Mouse (Mus musculus): Measurements from ENCODE around the gene Ankrd11. TPM values are rescaled to one million over a fixed set of nuclear protein-coding genes. Genes with fewer than 3 reads are reported as not detected.

Ankrd11 gene
- polyA plus RNA-seq, 1 experiment from 2014 or later, result 53.8 TPM

DNA sequence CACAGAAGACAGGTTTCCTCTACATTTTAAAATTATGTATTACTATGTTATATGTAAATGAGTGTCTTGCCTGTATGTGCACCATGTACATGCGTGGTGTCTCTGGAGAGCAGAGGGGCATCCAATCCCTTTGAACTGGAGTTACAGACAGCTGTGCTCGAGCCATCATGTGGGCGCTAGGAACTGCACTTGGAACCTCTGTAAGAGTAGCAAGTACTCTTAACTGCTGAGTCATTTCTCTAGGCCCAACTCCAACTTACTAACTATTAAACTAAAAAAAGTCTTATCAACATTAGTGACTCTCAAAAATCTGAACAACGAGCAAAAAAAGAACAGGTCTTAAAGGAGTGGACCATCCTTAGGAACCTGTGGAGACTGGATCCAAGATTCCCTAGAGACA lies 66.0 kb downstream of the Ankrd11 start:
- H3K27ac ChIP-seq (ENCODE audit: low read depth, low read length), result no peak overlapping the region
- H3K4me2 ChIP-seq, result no peak overlapping the region
- H3K36me3 ChIP-seq (ENCODE audit: control insufficient read depth, insufficient read depth, low read length), result no peaks in the 10 kb centered on the region; the same call in 1 of the 2 replicates
- no peaks in the 10 kb centered on the region for H3K27me3 ChIP-seq (replicated peaks; ENCODE audit: control insufficient read depth, insufficient read depth, low read length)
- no peaks in the 10 kb centered on the region for H3K9me3 ChIP-seq (ENCODE audit: control insufficient read depth, low read length)
- H3K4me3 ChIP-seq (ENCODE audit: low read depth, low read length), result no peak overlapping the region
- H3K4me1 ChIP-seq (replicated peaks; ENCODE audit: control insufficient read depth, insufficient read depth, low read length), result peaks cover 27% of the 10 kb centered on the region
- ATAC-seq (replicated peaks; ENCODE audit: low FRiP score) (no peak), DNase-seq (ENCODE audit: low spot score) (no peak)
- WGBS, result 77% methylated on average over 4 of the region's 4 CpGs
- no peak overlapping the region for H3K9ac ChIP-seq (ENCODE audit: low read depth, low read length)

DNA sequence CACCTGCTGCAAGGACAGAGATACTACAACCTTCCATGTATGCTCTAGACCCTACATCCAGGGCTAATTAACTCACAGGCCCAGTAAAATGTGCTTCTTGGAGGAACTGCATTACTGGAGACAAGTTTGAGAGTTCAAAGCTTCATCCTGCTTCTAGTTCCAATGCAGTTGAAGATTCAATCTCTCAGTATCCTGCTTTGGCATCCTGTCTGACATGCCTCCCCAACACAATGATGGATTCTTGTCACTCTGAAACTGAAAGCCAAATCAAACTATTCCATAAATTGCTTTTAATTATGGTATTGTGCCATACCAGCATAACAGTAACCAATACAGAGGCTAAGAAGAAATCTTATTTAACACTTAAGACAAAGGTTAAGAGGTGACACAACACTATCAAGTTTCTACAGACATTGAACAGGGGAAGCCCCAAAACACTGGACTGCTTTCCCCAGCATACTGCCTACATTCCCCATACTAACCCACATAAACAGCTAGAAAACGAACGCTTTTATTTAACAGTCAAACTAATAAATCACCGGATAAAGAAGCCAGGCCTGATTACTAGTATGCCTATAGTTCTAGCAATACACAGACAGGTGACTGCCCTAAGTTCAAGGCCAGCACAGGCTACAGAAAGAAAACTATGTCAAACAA lies 72.0 kb downstream of the Ankrd11 start:
- DNase-seq (ENCODE audit: low spot score) (no peak), ATAC-seq (replicated peaks; ENCODE audit: low FRiP score) (no peak)
- 95% methylated on average over 3 of the region's 3 CpGs for WGBS
- H3K4me2 ChIP-seq, result no peak overlapping the region
- H3K9me3 ChIP-seq (ENCODE audit: control insufficient read depth, low read length), result no peaks in the 10 kb centered on the region
- peaks cover 7% of the 10 kb centered on the region; the same call in 1 of the 2 replicates for H3K4me1 ChIP-seq (replicated peaks; ENCODE audit: control insufficient read depth, insufficient read depth, low read length)
- H3K9ac ChIP-seq (ENCODE audit: low read depth, low read length), result no peak overlapping the region
- no peak overlapping the region for H3K4me3 ChIP-seq (ENCODE audit: low read depth, low read length)
- peaks cover 5% of the 10 kb centered on the region; the same call in 1 of the 2 replicates for H3K36me3 ChIP-seq (ENCODE audit: control insufficient read depth, insufficient read depth, low read length)
- H3K27ac ChIP-seq (ENCODE audit: low read depth, low read length), result no peak overlapping the region
- H3K27me3 ChIP-seq (replicated peaks; ENCODE audit: control insufficient read depth, insufficient read depth, low read length), result no peaks in the 10 kb centered on the region

DNA sequence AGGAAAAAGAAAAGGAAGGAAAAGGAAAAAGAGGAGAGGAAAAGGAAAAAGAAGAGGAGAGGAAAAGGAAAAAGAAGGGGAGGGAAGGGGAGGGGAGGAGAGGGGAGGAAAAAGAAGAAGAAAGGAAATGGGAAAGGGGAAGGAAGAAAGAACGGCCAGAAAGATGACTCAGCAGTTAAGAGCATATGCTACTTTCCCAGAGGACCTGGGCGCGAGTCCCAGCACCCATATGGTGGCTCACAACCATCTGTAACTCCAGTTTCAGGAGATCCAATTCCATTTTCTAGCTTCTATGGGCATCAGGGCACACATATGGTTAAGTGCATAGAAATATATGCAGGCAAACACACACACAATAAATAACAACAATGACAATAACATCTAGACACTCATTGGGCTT lies 73.9 kb downstream of the Ankrd11 start:
- no peak overlapping the region for H3K4me3 ChIP-seq (ENCODE audit: low read depth, low read length)
- no peak for DNase-seq (ENCODE audit: low spot score)
- H3K9ac ChIP-seq (ENCODE audit: low read depth, low read length), result no peak overlapping the region
- WGBS, result 82% methylated on average over 3 of the region's 3 CpGs
- peaks cover 5% of the 10 kb centered on the region; the same call in 1 of the 2 replicates for H3K36me3 ChIP-seq (ENCODE audit: control insufficient read depth, insufficient read depth, low read length)
- no peak for ATAC-seq (replicated peaks; ENCODE audit: low FRiP score)
- no peaks in the 10 kb centered on the region for H3K9me3 ChIP-seq (ENCODE audit: control insufficient read depth, low read length)
- H3K27me3 ChIP-seq (replicated peaks; ENCODE audit: control insufficient read depth, insufficient read depth, low read length), result no peaks in the 10 kb centered on the region
- H3K4me2 ChIP-seq, result no peak overlapping the region
- H3K4me1 ChIP-seq (replicated peaks; ENCODE audit: control insufficient read depth, insufficient read depth, low read length), result peaks cover 21% of the 10 kb centered on the region
- H3K27ac ChIP-seq (ENCODE audit: low read depth, low read length), result no peak overlapping the region

DNA sequence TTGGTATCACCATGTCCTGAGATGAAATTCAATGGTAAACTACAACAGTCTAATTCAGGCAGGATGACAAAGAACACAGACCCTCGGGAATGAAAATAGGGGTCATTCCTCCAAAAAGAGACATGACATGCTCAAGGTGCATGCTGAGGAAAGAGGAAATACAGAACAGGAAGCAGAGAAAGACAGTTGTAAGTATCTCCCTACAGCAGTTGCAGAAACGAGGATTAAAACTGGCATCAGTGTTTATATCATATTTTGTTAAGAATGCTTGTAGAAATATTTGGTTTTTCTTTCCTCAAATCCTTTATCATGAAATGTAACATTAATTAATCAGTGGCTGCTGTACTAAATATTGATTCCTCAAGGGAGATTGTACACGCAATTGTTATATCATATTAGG lies 75.4 kb downstream of the Ankrd11 start:
- 70% methylated on average over 3 of the region's 3 CpGs for WGBS
- Histone ChIP-seq H3K9ac (ENCODE audit: low read depth, low read length) (no peak overlapping the region), H3K4me3 (ENCODE audit: low read depth, low read length) (no peak overlapping the region), H3K4me2 (no peak overlapping the region), H3K9me3 (ENCODE audit: control insufficient read depth, low read length) (no peaks in the 10 kb centered on the region), H3K27ac (ENCODE audit: low read depth, low read length) (no peak overlapping the region), H3K36me3 (ENCODE audit: control insufficient read depth, insufficient read depth, low read length) (peaks cover 5% of the 10 kb centered on the region; the same call in 1 of the 2 replicates), H3K27me3 (replicated peaks; ENCODE audit: control insufficient read depth, insufficient read depth, low read length) (no peaks in the 10 kb centered on the region), H3K4me1 (replicated peaks; ENCODE audit: control insufficient read depth, insufficient read depth, low read length) (peaks cover 35% of the 10 kb centered on the region)
- no peak for ATAC-seq (replicated peaks; ENCODE audit: low FRiP score)
- no peak for DNase-seq (ENCODE audit: low spot score)

DNA sequence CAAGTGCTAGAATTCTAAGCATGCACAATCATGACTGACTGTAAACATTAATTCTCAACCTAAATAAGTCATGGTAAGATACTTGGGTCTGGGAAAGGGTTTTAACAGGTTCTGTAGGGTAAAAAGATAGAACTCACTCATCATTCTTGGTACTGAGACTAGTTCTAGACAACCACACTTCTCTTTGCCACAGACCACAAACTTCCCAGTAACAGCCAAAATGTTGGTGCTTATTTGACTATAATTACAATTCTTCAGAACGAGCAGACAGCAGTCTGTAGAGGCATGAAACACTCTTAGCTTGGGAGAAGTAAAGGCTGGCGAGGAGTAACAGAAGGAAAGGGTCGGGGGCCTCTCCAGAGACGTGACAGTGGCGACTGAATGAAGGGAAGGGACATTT lies 80.0 kb downstream of the Ankrd11 start:
- WGBS, result 32% methylated on average over 5 of the region's 5 CpGs
- ATAC-seq (replicated peaks; ENCODE audit: low FRiP score), result no peak
- Histone ChIP-seq H3K4me3 (ENCODE audit: low read depth, low read length) (no peak overlapping the region), H3K27me3 (replicated peaks; ENCODE audit: control insufficient read depth, insufficient read depth, low read length) (no peaks in the 10 kb centered on the region), H3K27ac (ENCODE audit: low read depth, low read length) (peak overlapping the region; percentile 36; the same call in 1 of the 2 replicates), H3K9ac (ENCODE audit: low read depth, low read length) (no peak overlapping the region), H3K9me3 (ENCODE audit: control insufficient read depth, low read length) (no peaks in the 10 kb centered on the region), H3K4me1 (replicated peaks; ENCODE audit: control insufficient read depth, insufficient read depth, low read length) (peaks cover 58% of the 10 kb centered on the region), H3K36me3 (ENCODE audit: control insufficient read depth, insufficient read depth, low read length) (no peaks in the 10 kb centered on the region), H3K4me2 (peak overlapping the region; percentile 50)
- no peak for DNase-seq (ENCODE audit: low spot score)

DNA sequence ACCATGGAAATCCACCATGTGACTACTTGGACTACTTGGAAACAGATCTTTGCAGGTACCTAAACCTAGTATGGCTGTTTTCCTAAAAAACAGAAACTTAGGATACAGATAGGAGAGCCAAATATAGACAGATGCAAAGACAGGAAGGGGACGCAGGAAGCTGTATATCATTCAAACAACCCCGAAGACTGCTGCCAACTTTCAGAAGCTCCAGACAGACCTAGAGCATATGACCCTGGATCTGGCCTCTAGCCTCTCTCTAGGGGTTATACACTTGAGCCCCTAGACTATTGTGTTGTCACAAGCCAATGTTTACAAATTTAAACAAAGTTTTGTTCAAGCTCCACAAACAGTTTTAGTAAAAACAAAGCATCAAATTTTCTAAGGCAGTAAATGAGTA lies 80.6 kb downstream of the Ankrd11 start:
- peaks cover 64% of the 10 kb centered on the region for H3K4me1 ChIP-seq (replicated peaks; ENCODE audit: control insufficient read depth, insufficient read depth, low read length)
- H3K9ac ChIP-seq (ENCODE audit: low read depth, low read length), result no peak overlapping the region
- no peak for DNase-seq (ENCODE audit: low spot score)
- no peak for ATAC-seq (replicated peaks; ENCODE audit: low FRiP score)
- H3K27me3 ChIP-seq (replicated peaks; ENCODE audit: control insufficient read depth, insufficient read depth, low read length), result no peaks in the 10 kb centered on the region
- H3K27ac ChIP-seq (ENCODE audit: low read depth, low read length), result peak overlapping the region; percentile 36
- H3K9me3 ChIP-seq (ENCODE audit: control insufficient read depth, low read length), result no peaks in the 10 kb centered on the region
- H3K4me3 ChIP-seq (ENCODE audit: low read depth, low read length), result no peak overlapping the region
- 15% methylated on average over 2 of the region's 2 CpGs for WGBS
- H3K4me2 ChIP-seq, result peak overlapping the region; percentile 50
- no peaks in the 10 kb centered on the region for H3K36me3 ChIP-seq (ENCODE audit: control insufficient read depth, insufficient read depth, low read length)

DNA sequence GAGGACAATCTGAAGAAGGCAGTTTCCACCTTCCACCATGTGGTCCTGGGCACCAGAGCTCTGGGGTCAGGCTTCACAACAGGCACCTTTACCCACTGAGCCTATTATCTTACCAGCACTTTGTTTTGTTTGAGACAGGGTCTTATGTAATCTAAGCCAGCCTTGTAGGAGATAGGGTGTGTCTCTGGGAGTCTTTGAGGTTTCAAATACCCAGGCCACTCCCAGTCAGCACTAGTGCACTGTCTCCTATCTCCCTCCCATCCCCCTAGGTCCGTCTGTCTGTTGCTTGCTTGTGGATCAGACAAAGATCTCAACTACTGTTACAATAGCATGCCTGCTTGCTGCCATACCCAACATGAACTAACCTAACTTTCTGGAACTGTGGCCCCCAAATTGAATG lies 81.1 kb downstream of the Ankrd11 start:
- H3K27me3 ChIP-seq (replicated peaks; ENCODE audit: control insufficient read depth, insufficient read depth, low read length), result no peaks in the 10 kb centered on the region
- H3K36me3 ChIP-seq (ENCODE audit: control insufficient read depth, insufficient read depth, low read length), result no peaks in the 10 kb centered on the region
- H3K9me3 ChIP-seq (ENCODE audit: control insufficient read depth, low read length), result no peaks in the 10 kb centered on the region
- 4% methylated on average over 1 of the region's 1 CpGs for WGBS
- H3K4me2 ChIP-seq, result peak overlapping the region; percentile 50
- H3K27ac ChIP-seq (ENCODE audit: low read depth, low read length), result peak overlapping the region; percentile 36
- DNase-seq (ENCODE audit: low spot score) (peak; percentile 52), ATAC-seq (replicated peaks; ENCODE audit: low FRiP score) (peak; percentile 95)
- H3K4me1 ChIP-seq (replicated peaks; ENCODE audit: control insufficient read depth, insufficient read depth, low read length), result peaks cover 69% of the 10 kb centered on the region
- no peak overlapping the region for H3K4me3 ChIP-seq (ENCODE audit: low read depth, low read length)
- no peak overlapping the region for H3K9ac ChIP-seq (ENCODE audit: low read depth, low read length)

DNA sequence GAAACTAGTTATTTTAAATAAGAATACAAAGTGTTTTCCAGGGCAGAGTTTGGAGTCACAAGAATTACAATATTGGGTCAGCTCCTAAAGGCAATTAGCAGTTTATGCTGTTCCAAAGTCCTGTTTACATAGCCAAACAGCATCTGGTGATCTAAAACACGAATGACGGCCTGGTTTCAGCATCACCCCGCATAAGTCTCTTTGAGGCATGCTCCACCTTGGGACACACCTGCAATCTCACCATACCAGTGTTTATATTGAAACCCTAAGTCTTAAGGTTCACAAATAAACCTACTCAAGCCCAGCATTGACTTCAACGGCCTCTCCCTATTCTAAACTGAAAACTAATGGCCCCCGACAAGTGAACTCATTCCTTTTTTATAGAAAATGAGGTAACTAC lies 81.8 kb downstream of the Ankrd11 start:
- no peak overlapping the region for H3K9ac ChIP-seq (ENCODE audit: low read depth, low read length)
- WGBS, result 75% methylated on average over 5 of the region's 5 CpGs
- H3K4me1 ChIP-seq (replicated peaks; ENCODE audit: control insufficient read depth, insufficient read depth, low read length), result peaks cover 75% of the 10 kb centered on the region
- peak overlapping the region; percentile 50 for H3K4me2 ChIP-seq
- ATAC-seq (replicated peaks; ENCODE audit: low FRiP score) (no peak), DNase-seq (ENCODE audit: low spot score) (no peak)
- no peaks in the 10 kb centered on the region for H3K36me3 ChIP-seq (ENCODE audit: control insufficient read depth, insufficient read depth, low read length)
- no peak overlapping the region for H3K4me3 ChIP-seq (ENCODE audit: low read depth, low read length)
- H3K27me3 ChIP-seq (replicated peaks; ENCODE audit: control insufficient read depth, insufficient read depth, low read length), result no peaks in the 10 kb centered on the region
- H3K27ac ChIP-seq (ENCODE audit: low read depth, low read length), result peak overlapping the region; percentile 36
- no peaks in the 10 kb centered on the region for H3K9me3 ChIP-seq (ENCODE audit: control insufficient read depth, low read length)

DNA sequence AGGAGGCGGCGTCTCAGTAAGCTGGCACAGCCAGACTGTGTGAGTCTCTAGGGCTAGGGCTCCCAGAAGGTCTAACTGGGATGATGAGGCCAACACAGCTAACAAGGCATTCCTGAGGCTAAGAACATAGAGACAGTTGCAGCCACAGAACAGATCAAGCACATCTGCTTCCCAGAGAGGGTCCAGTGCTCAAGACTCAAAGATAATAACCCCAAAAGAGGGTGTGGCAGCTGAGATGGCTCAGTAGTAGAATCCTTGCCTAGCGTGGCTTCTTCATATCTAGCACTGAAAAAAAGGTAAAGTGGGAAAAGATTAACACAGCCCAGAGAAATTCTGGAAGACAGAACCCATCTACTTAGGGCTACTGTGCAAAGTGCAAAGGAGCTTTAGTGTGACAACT lies 86.1 kb downstream of the Ankrd11 start:
- ATAC-seq (replicated peaks; ENCODE audit: low FRiP score) (peak; percentile 74), DNase-seq (ENCODE audit: low spot score) (no peak)
- Histone ChIP-seq H3K36me3 (ENCODE audit: control insufficient read depth, insufficient read depth, low read length) (no peaks in the 10 kb centered on the region), H3K4me3 (ENCODE audit: low read depth, low read length) (no peak overlapping the region), H3K9ac (ENCODE audit: low read depth, low read length) (0 out of 2 replicates have a peak overlapping the region, but pooled peaks have one; percentile 5), H3K4me2 (peak overlapping the region; percentile 44), H3K4me1 (replicated peaks; ENCODE audit: control insufficient read depth, insufficient read depth, low read length) (peaks cover 72% of the 10 kb centered on the region), H3K27me3 (replicated peaks; ENCODE audit: control insufficient read depth, insufficient read depth, low read length) (no peaks in the 10 kb centered on the region), H3K27ac (ENCODE audit: low read depth, low read length) (peak overlapping the region; percentile 74), H3K9me3 (ENCODE audit: control insufficient read depth, low read length) (no peaks in the 10 kb centered on the region)
- WGBS, result 64% methylated on average over 3 of the region's 3 CpGs
